Mouse (Mus musculus): ENCODE results near the gene Herc6.

Gene Herc6

DNA sequence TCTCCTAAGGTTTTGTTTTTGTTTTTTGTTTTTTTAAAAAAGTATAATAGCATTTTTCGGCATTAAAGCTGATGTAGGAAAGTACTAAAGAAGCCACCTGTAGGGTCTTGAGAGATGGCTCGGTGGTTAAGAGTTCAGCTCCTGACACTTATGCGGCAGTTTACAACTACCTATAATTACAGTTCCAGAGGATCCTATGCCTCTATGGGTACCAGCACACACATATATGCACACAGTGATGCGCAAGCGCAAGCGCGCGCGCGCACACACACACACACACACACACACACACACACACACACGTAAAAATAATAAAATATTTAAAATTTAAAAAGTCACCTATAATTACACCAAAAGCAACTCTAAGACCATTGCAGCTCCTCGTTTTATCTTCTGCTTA, 795 bp downstream of the Herc6 start:
- DNase-seq (ENCODE audit: low spot score), result no peak

GRCm38 (mm10) chr6:57582356-57582755, 1.6 kb downstream of the Herc6 start:
- no peak for DNase-seq (ENCODE audit: low spot score)

DNA sequence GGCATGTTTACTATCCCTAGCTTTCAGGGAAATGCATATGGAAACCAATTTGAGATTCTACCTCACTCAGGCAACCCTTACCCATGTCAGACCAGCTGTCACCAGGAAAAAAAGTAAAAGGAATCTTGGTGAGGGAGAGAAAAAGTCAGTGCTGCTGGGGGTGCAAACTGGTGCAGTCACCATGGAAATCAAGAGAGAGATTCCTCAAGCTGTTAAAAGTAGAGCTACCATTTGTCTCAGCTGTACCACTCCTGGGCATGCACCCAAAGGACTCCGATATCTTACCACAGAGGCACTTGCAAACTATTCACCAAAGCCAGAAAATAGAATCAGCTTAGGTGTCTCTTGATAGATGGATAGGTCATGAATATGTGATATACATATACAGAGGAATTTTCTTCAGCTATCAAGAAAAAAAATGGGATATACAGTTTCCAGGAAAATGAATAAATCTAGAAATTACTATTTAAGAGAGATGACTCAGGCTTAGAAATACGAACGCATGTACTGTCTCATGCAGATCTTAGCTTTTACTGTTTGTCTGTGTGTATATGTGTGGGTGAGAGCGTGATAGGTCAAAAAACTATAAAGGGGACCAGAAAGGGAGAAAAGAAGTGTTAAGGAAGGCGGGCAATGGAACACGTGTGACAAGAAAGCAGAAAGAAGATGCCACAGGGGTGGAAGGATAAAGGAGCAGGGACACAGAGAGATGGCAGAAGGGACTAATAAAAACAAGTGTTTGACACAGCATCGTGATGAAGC, 24.9 kb downstream of the Herc6 start:
- peak; percentile 50 for DNase-seq (ENCODE audit: low spot score)

DNA sequence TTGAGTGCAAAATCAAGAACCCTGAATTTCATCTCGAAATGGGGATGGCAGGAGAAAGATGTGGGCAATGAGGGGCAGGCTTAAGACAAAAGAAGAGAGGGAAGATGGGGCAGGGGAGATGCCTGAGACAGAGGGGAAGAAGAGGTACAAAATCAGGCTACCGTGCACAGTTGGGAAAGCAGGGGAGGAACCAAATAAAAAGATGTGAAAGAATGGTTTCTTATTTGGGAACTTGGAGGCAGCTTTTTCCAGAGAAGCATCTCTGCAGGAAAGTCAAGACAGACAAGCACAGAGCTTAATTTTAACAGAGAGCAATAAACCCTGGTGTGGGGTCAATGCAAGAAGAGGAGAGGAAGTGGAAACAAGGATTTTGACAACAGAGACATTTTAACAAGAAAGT, 27.2 kb downstream of the Herc6 start:
- DNase-seq (ENCODE audit: low spot score), result no peak

- no peak for DNase-seq (ENCODE audit: low spot score)
Observed at GRCm38 (mm10) chr6:57609631-57610030, 28.8 kb downstream of the Herc6 start.

DNA sequence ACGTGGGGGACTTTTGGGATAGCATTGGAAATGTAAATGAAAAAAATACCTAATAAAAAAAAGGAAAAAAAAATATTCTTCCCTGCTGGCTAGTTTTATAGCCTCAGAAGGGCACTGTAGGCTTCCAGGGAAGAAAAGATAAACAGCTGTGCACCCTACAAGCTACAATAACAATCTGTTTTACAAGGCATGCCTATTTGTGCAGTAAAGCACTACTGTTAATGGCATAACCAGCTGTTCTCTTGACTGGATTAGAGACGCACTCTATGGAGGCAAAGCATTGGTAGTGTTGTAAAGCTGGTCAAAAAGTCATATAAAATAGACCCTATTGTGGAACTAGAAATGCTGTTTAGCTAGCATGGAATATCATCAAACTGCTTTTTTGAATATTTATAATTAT, 35.0 kb downstream of the Herc6 start:
- DNase-seq (ENCODE audit: low spot score), result no peak

DNA sequence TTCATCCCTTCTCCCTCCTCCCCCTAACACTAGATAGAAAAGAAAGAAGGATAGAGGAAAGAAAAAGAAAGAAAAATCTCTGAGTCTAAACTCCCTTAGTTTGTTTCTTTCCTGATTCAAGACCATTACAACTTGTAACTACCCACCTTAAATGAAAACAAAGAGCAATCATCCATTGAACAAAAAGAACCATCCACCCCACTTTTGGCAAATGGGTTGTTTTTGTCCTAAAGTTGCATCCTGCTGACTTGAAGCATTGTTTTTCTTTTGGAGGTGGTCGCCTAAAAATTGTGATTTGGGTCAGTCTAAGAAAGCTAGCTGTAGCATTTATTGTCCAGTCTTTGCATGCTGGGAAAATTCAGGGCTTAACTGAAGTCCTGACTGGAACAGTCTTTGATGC, 58.7 kb downstream of the Herc6 start:
- DNase-seq (ENCODE audit: low spot score), result no peak

GRCm38 (mm10) chr6:57641789-57642188, 61.0 kb downstream of the Herc6 start:
- peak; percentile 60 for DNase-seq (ENCODE audit: low spot score)

GRCm38 (mm10) chr6:57647256-57647655, 66.5 kb downstream of the Herc6 start:
- no peak for DNase-seq (ENCODE audit: low spot score)

GRCm38 (mm10) chr6:57661295-57661694, 80.5 kb downstream of the Herc6 start:
- DNase-seq (ENCODE audit: low spot score), result no peak

GRCm38 (mm10) chr6:57684156-57684555, 103.4 kb downstream of the Herc6 start:
- DNase-seq (ENCODE audit: low spot score), result no peak

- DNase-seq (ENCODE audit: low spot score), result peak; percentile 86
Observed at GRCm38 (mm10) chr6:57691467-57692261, 110.9 kb downstream of the Herc6 start, which contains the start of gene Pyurf. Gene Pyurf, minus strand, starts transcription at chr6:57692078.

GRCm38 (mm10) chr6:57693116-57693515, 112.3 kb downstream of the Herc6 start:
- no peak for DNase-seq (ENCODE audit: low spot score)

DNA sequence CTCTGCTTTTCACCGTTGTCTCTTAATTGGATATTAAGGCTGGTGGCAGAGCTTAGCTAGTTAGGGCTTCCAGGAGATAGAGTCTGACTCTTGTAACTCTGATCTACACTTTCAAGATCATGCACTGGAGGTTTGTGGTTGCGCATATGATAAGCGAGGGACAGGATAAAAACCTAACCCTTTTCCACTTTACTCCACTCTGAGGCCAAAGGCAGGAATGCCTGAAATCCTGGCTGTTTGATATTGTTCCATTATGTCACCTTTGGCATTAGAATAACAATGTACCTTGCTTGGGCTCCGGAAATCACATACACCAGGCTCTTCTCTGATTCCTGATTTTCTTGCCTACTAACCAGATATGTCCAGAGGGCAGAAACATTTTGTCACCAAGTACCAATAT, 120.9 kb downstream of the Herc6 start:
- no peak for DNase-seq (ENCODE audit: low spot score)

GRCm38 (mm10) chr6:57702376-57702742, 121.6 kb downstream of the Herc6 start, which contains the start of gene Lancl2:
Gene Lancl2, plus strand, starts transcription at chr6:57702540.
- peak; percentile 50 for DNase-seq (ENCODE audit: low spot score)

DNA sequence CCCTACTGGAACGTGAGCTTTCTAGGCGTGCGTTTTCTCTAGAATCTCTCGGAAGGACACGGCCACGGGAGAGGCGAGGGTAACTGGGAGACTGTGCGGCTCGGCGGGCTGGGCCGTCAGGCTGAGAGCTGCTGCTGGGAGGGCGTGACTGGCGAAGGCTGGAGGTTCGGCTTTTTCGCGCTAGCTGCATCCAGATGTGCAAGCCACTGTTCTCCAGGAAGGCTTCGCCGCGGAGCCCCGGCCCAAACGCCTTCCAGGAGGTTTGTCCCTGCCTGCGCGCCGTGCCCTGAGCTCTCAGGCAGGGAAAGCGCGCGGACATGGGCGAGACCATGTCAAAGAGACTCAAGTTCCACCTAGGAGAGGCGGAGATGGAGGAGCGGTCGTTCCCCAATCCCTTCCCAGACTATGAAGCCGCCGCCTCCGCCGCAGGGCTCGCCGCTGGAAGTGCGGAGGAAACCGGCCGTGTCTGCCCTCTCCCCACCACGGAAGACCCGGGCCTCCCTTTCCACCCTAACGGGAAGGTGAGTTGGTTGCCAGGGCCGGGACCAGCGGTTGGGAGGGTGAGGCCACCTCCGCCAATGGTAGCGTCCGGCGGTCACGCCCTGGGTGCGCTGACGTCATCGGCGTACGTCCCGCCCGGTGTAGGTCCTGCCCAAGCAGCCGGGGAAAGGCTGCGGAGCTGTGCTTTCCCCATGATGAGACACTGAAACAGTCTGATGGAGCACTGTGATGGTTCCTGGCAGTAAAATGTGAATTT, 122.1 kb downstream of the Herc6 start:
- DNase-seq (ENCODE audit: low spot score), result peak; percentile 95

DNA sequence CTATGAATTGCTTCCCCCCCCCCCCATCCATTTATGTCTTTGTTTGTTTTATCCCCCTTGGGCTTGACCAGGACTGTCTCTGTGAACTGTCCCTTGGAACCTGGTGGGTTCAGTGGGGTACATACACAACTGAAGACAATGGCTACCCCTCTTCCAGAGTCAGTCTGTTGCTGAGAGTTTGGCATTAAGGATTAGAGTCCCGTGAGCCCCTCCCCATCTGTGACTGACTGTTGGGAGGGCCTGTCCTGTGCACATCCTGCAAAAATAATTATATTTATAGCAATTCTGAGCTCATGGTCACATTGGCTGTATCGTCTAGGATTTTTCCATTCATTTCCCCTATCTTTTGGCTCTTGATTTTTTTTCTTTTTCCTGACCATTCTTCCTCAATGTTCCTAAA, 122.9 kb downstream of the Herc6 start:
- DNase-seq (ENCODE audit: low spot score), result no peak

DNA sequence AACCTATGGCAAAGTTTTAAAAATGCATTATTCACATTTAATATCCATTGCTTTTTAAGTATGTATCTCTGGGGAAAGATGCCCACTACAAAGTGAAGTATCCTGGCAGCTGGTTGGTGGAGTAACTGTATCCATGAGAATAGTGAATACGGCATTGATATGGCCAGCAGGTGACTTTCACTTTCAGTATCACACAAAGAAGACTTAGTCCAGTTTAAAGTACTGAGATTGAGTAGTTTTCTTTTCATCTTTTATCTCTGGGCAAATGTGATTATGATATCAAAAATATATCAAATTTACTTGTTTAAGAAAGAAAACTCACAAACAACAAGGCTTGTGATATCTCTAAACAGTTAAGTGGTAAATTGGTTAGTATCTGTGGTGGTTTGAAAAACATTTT, 125.9 kb downstream of the Herc6 start:
- DNase-seq (ENCODE audit: low spot score), result no peak

GRCm38 (mm10) chr6:57711726-57712125, 130.9 kb downstream of the Herc6 start:
- DNase-seq (ENCODE audit: low spot score), result no peak

Measured in layer of hippocampus, adult 11-12 months (tissue).